Mouse (Mus musculus): ENCODE results near the gene Chpf. TPM values are rescaled to one million over a fixed set of nuclear protein-coding genes. Genes with fewer than 3 reads are reported as not detected.
A peak's percentile ranks its signal among the peaks of the same experiment; 100 is the strongest.

Gene Chpf
- polyA plus RNA-seq, 1 experiment: 99.0 TPM

DNA sequence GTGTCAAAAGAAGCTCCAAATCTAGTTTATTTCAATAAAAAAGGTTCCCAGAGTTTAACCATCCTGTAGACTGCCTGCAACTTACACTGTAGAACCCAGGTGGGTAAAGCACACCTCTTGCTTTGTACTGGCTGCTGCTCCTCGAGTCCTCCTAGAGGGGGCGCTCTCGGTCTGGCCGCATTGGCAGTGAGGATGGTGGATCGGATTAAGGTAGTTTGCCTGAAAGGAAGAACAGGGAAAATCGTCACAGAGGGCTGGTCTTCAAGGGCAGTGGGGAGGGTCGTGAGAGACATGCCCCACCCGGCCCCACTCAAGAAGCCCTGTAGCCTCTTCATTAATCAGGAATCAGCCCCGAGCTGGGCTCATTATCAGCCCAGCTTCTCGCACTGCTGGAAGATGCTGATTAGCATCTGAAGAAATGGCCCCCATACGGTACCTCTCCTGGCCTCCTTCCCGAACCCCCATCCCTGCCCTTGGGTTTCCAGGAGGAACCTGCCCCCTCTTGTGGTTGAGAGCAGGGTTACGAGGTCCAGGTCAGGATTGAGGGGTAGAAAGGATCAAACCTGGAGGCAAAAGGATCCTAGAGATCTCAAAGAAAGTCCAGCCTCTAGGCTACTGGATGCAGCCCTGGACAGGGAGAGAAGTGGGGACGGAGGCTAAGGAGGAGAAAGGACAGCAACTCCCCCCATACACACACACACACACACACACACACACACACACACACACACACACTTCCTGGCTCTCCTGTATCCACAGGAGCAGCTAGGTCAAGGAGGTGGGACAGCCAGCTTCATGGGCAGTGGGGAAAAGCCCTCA lies 22.2 kb downstream of the Chpf start:
- no peak for TF ChIP-seq GATA1 (IDR thresholded peaks at IDR 0.05; ENCODE audit: low read length)

DNA sequence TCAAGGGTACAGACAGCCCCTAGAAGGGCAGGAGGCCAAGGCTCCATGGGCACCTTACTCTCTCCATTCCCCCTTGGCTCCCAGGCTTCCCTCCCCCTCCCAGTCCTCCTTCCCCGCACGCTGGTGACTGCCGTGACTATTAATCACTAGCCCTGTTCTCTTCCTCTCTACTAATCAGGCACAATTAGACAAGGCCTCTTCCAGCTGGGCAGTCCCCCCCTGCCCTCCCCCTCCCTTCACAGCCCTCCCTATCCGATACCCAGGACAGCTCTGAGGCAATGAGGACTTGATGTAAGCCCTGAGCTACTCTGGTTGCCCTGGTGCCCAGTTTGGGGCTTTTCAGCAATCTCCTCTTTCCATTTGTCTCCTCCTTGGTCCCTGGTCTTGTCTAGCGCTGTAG lies 23.2 kb downstream of the Chpf start:
- no peak for TF ChIP-seq GATA1 (IDR thresholded peaks at IDR 0.05; ENCODE audit: low read length)

DNA sequence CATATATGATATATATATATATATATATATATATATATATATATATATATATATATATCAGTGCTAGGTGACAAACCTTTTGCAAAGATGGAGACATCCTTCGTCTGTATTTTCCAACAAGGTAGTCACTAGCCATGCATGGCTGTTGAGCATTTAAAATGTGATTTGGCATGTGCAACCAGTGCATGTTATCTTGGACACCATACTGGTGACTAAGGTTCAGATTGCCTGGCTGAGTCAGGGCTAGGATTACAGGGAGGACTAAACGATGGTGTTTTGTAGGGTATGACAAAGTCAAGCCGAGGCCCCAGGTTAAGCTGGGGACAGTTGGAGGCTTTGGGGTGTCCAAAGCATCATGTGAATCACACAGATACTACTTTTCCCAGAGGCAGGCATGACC lies 23.7 kb downstream of the Chpf start:
- TF ChIP-seq GATA1 (IDR thresholded peaks at IDR 0.05; ENCODE audit: low read length): no peak

DNA sequence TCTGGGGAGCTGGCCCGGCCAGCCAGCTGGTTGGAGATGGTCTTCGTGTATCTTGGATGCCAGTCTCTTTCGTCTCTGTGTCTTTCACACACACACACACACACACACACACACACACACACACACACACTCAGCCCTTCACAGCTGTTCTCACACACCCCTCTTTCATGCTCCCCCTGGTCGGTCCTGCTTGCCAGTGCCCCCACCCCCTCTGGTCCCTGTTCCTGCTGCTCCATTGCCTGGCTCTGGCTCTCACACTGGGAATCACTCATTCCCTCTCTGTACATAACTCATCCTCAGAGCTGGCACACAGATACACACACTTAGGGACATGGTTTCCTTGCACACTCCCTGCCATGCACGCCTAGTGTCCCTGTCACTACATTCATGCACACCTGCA lies 27.2 kb downstream of the Chpf start:
- TF ChIP-seq GATA1 (IDR thresholded peaks at IDR 0.05; ENCODE audit: low read length): no peak

DNA sequence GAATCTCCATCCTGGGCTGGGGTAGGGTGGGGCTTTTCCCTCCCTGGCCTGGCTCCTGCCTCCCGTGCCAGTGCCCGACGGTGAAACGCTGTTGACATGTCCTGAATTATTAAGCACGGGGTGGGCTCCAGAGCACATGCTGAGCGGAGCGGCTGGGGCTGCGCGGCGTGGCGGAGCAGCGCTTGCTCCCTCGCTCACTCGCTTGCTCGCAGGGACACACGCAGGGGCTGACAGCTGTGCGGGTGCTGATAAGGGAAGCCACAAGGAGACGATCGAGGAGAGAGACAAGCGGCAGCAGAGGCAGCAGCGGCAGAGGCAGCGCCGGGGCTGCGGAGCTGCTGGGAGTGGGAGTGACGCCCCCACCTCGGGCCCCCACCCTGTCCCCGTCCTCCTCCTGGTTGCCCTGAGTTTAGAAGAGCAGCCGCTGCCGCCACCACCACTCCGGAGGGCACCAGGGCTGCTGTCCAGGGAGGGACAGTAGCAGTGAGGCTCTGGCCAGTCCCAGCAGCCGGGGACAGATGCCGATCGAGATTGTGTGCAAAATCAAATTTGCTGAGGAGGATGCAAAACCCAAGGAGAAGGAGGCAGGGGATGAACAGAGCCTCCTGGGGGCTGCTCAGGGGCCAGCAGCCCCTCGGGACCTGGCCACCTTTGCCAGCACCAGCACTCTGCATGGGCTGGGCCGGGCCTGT lies 28.6 kb downstream of the Chpf start, which contains the start of gene Asic4:
TSS of gene Asic4 (plus strand) at position 123 of the 692 bp plus-strand sequence.
- peak; percentile 64 for TF ChIP-seq GATA1 (IDR thresholded peaks at IDR 0.05; ENCODE audit: low read length)

DNA sequence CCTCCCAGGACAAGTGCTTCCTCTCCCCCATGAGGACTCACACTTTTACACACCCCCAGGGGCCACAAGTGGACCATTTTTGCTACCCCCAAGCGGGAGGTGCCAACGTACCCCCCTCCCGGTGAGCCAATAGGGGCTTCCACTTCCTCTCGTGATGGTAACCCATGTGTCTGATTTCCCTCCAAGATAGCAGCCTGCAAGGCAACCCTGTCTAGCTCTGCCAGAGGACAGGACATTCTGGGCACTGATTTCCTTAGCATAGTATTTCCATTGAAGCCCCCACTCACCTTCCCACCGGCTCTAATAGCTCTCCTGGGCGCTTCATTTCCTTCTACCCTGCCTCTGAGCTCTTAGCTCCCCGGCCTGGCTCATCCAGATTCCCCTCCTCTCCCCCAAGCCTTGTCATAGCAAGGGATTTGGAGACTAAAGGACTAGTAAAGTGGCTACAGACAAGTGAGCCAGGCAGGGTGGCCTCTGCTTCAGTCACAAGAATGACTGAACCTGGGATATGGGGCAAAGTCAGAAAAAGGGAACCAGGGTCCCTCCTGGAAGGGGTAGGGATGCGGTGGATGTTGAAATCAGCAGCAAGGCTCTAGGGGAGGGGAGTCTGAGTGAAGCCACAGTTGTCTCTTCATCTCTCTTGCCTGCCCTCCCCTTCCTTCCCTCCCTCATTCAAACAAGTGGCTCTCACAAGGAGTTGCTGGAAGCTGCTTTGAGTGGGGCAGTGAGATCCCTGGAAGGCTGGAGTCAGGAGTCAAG lies 29.6 kb downstream of the Chpf start:
- TF ChIP-seq GATA1 (IDR thresholded peaks at IDR 0.05; ENCODE audit: low read length): peak; percentile 29

DNA sequence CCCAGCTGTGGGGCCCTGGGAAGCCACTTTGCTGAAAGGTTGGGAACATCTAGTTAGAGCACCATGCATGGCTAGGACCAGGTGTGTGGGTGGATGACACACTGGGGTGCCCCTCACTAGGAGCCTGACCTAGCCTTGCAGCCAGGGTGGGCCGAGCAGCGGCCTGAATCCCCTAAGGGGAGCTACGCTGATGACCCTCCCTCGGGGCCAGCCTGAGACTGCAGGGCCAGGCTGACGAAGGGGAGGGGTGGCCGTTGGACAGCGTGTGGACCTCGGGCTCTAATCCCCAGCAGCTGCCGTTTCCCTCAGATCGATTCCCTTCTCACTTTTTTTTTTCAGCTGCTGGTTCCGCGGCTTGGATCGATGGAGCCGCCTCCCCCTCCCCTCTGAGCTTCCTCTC lies 30.2 kb downstream of the Chpf start:
- TF ChIP-seq GATA1 (IDR thresholded peaks at IDR 0.05; ENCODE audit: low read length): no peak

DNA sequence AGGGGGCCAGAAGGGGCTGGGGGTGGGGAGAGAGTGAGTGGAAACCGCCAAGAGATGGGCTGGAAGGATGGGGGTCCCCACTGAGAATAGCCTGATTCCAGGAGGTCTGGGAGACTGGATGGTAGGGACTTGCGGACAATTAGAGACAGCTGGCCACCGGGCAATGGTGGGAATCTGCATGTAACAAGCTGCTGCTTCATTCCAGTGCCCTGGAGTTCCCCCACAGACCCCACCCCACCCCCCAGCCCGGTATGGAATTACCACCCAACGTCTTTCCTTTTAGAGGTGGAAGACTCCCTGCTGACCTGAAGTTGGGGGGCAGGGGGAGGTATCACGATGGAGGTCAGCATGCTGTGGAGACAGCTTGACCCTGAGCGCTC lies 31.1 kb downstream of the Chpf start:
- no peak for TF ChIP-seq GATA1 (IDR thresholded peaks at IDR 0.05; ENCODE audit: low read length)

DNA sequence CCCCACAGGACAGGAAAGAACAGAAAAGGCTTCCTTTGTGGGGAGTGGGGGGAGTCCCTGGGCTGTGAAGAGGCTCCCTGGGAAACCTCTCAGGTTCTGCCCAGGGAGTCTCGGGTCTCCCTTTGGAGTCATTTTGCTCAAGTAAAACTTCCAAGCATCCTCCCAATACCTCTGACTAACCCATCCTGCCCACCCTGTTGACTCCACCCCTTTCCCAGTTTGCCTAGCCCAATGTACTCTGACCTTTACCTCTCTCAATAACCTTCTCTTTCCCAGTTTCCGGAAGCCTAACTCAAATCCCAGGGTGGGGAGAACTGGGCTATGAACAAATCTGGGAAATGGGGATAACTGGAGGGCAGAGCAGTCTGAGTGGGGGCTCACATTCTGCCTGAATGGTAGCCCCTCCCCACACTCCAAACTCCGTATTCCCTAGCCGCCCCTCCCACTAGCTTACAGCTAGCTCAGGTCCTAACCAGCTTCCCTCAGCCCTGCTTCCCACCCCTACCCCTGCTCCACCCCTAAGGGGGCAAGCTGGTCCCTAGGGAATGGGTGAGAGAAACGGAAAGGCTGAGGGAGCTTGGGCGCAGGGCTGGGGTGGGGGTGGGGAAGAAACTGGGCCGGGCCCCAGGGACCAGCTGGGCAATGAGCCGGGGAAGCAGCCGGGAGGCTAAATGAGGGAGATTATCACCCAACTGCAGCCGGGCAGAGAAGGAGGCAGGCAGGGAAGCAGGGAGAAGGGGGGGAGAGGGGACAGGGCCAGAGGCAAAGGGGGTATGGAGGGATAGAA lies 31.6 kb downstream of the Chpf start:
- no peak for TF ChIP-seq GATA1 (IDR thresholded peaks at IDR 0.05; ENCODE audit: low read length)

DNA sequence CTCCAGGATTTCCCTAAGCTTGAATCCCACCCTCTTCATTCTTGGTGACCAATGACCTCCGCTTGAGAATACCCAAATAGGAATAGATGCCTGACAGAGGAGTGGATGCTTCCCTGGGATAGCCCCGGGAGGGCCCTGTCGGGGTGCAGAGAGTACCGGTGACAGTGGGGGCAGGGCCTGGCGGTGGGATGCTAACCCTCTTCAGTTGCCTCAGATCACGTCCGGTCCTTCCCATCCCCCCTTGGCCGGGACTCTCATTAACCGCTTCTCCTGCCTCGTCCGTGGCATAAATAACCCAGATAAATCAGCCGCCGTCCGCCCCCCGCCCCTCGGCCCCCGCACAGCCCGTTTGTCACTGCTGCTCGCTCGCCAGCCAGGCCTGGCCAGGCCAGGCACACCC lies 32.5 kb downstream of the Chpf start:
- no peak for TF ChIP-seq GATA1 (IDR thresholded peaks at IDR 0.05; ENCODE audit: low read length)

DNA sequence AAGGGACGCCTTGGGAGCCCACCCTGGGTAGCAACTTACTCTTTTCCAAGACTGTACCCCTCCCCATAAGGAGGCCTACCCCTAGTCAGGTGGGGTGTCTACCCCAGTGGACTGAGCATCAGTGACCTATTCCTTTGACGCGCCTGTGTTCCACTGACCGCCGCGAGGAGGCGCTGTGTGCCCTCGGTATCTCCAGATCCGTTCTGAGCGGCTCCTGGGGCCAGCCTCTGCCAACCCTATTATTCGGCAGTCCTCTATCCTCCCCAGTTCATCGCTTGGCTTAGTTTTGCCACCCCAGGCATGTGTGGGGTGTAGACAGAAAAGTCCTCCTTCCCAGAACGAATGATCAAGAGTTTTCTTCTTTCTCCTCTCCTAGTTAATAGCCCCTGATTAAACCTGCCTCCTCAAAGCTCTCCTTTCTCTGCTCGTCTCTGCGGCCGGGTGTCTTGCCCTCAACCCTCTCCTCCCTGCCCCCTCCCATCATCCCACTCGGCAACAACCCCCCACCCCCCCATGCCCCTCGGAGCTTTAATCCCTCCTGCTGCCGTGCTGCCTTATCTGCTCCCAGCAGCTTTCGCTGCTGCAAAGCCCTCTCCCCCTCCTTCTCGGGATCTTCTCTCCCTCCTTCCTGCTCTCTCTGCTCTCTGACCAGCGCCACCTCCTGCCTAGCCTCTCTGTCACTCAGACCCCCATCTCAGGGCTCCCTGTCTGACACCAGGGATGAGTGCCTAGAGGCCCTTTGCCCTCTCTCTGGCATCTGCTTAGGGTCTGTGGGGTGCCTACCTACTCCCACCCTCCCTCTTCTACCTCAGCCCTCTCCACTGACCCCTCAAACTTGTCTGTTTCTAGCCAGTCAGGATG lies 33.1 kb downstream of the Chpf start:
- TF ChIP-seq GATA1 (IDR thresholded peaks at IDR 0.05; ENCODE audit: low read length): no peak

DNA sequence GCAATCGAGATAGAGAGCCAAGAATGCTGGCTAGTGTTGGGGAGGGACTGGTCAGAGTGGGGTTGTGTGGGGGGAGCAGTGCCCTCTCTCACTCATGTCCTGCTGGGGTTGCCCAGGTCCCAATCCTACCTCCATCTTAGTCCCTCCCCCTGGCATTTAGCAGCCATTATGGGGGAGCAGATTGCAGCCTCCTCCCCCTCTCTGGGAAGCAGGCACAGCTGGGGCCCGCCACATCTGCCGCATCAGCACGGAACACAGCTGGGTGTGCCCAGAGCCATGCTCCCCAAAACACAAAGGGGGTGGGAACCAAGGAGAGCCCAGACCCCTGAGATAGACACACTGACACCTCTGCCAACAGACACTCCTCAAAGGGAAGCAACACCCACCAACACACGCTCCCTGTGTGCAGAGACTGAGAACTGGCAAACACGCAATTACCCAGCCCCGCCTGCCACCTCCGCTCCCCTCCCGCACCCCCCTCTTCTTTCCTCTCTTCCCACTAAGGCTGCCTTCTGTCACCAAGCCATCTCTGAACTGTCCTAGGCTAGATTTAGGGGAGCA lies 33.9 kb downstream of the Chpf start:
- TF ChIP-seq GATA1 (IDR thresholded peaks at IDR 0.05; ENCODE audit: low read length): no peak

DNA sequence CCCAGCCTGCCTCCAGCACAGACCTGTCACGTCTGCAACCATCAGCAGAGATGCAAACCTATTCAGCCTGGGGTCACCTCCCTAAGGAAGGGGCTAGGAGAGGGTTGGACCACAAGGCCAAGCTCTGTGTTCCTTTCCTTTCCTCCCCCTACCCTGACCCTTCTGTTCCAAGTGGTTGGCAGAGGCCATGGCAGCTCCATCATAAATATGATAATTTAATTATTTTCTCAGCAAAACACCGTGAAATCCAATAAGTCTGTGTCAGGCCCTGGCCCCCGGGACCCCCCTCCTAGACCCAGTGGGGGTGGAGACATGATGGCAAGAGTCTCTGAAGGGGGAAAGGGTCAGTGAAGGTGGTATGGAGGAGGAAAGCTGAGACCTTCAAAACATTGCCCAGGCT lies 34.9 kb downstream of the Chpf start:
- TF ChIP-seq GATA1 (IDR thresholded peaks at IDR 0.05; ENCODE audit: low read length): no peak

Measured in G1E-ER4 (cell line).